Mouse (Mus musculus): Measurements from ENCODE around the gene Sdcbp2.

Sdcbp2 gene

GRCm38 (mm10) chr2:151632159-151632814 is 59.9 kb downstream of the Sdcbp2 start, which contains the start of gene Snph:
Snph (minus strand) TSS chr2:151632593.
- no peak for DNase-seq (ENCODE audit: low read depth)

- DNase-seq (ENCODE audit: low read depth) = no peak
Measured at GRCm38 (mm10) chr2:151632982-151633381, 60.6 kb downstream of the Sdcbp2 start.

- no peak for DNase-seq (ENCODE audit: low read depth)
Measured at GRCm38 (mm10) chr2:151634903-151635302, 62.5 kb downstream of the Sdcbp2 start.

- no peak for DNase-seq (ENCODE audit: low read depth)
Measured at GRCm38 (mm10) chr2:151635362-151636014, 63.1 kb downstream of the Sdcbp2 start.

- DNase-seq (ENCODE audit: low read depth) = no peak
Measured at GRCm38 (mm10) chr2:151636015-151636402, 63.6 kb downstream of the Sdcbp2 start.
